Mouse (Mus musculus) embryo, embryonic 9.5 days (tissue): ENCODE results near the gene Usp33.
A peak's percentile ranks its signal among the peaks of the same experiment; 100 is the strongest.
"Not testable (repeated sequence)": the region's sequence is repeated elsewhere in the genome, so short reads cannot be mapped to it uniquely, and the experiment has no call there.

Experiments used
- DNase-seq: peaks from one replicate; pipeline ENCODE4 v3.0.0-alpha.2; 2017; ENCODE audit errors: extremely low spot score

Usp33 gene

GRCm38 (mm10) chr3:152345732-152346632 is at the start of gene Usp33:
Gene Usp33, plus strand, starts transcription at chr3:152346478.
- peak; percentile 93 for DNase-seq

- DNase-seq = no peak
Observed at GRCm38 (mm10) chr3:152300376-152301337, 45.6 kb upstream of the Usp33 start.

- DNase-seq = no peak
Observed at GRCm38 (mm10) chr3:152302991-152303390, 43.3 kb upstream of the Usp33 start.

DNA sequence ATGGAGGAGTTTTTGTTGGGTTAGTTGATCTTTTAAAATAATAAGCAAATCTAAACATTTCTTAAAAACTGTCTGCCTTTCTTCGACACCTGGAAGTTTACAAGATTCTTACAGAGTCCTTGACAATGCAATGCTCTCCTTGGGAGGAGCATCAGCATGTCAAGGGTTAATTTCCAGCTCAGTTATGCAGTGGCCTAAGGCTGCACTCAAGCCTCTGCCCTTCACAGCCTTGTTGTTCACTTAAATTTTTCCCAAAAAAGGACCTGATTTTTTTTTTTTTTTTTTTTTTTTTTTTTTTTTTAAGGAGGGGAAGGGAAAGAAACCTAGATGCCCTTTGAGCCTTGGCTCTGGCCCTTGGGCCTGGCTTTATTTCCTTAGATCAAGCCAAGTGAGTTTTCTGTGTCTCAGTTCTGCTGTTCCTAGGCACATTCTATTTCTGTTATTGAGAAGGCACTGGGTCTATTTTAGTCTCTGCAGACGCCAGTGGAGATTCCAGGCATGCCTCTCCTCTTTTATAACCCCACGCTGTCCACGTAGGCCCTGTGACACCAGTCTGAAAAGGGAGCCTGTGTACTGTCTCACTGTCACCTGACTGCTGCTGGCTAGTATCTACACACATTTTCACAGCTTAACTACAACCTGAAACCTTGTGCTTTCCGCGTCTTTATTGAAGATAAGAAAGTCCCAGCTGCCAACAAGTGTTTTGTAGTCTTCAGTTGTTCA is 42.0 kb upstream of the Usp33 start:
- DNase-seq = no peak

- no peak for DNase-seq
Observed at GRCm38 (mm10) chr3:152305080-152305479, 41.2 kb upstream of the Usp33 start.

DNA sequence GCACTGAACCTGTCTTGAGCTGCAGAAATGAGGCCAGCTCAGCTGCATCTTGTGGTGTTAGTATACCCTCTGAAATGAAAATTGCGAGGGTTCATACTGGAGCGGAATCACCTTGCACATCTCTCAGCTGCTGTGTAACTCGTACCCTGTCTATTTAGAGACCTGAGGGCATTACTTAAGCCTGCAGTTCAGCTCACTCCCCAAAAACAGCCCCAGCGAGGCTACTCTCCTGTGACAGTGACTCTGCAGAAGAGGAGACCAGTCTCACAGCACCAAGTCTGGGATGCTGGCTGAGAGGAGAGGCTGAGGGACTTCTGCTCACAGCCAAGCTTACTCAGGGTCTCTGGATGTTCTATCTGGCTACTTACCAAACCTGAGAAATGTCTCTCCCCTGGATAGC is 40.3 kb upstream of the Usp33 start:
- no peak for DNase-seq

- peak; percentile 23 for DNase-seq
Observed at GRCm38 (mm10) chr3:152308485-152309249, 37.6 kb upstream of the Usp33 start.

- no peak for DNase-seq
Observed at GRCm38 (mm10) chr3:152309250-152309645, 37.0 kb upstream of the Usp33 start.

DNA sequence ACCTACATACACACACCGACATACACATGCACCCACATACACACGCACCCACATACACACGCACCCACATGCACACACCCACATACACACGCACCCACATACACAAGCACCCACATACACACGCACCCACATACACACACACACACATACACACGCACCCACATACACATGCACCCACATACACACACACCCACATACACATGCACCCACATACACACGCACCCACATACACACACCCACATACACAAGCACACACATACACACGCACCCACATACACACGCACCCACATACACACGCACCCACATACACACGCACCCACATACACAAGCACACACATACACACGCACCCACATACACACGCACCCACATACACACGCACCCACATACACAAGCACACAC is 31.6 kb upstream of the Usp33 start:
- not testable (repeated sequence) for DNase-seq

- peak; percentile 83 for DNase-seq
Observed at GRCm38 (mm10) chr3:152315613-152316012, 30.7 kb upstream of the Usp33 start.

DNA sequence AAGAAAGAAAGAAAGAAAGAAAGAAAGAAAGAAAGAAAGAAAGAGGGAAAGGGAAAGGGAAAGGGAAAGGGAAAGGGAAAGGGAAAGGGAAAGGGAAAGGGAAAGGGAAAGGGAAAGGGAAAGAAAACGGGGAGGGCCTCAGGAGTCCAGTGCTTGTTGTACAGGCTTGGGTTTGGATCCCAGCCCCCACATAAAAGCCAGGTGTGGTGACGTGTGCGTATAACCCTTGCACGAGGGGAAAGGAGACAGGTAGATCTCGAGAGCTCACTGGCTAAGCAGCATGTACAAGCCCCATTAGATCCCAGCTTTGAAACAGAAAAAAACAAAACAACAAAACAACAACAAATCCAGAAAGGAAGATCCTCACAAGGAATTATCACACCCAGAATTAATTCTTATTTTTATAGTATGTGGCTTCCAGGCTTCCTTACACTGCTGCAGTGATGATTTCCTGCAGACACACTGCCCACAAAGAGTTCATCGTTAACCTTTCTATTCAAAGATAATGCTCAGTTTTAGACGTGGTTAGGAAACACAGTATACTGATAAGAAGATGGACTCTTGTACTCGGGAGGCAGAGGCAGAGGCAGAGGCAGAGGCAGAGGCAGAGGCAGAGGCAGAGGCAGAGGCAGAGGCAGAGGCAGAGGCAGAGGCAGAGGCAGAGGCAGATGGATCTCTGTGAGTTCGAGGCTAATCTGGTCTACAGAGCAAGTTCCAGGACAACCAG is 29.7 kb upstream of the Usp33 start:
- not testable (repeated sequence) for DNase-seq

DNA sequence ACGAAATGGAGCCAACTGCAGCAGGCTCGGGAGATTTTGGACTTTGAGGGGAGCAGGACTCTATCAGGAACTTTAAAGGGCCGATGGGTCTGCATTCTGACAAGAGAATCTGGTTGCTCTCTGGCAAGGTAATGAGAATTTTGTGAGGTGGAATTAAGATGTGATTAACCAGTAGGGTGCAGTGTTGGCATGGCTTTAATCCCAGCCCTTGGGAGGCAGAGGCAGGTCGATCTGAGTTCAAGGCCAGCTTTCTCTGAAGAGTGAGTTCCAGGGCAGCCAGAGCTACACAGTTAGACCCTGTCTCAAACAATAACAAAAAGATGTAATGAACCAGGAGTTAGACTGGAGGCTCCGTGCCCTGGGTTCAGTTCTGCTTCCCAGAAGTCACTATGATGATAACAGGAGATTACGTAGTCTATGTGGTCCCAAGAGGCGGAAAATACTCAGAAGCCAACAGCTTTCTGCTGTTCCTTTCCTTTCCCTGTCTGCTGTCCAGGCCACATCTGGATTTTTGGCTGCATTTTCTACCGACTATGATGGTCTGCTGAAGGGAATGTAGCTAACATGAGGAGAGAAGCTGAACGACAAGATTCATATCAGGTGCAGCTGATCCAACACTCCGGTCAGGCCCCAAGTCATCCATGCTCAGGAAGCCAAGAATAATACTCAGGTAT is 25.2 kb upstream of the Usp33 start:
- DNase-seq = no peak

DNA sequence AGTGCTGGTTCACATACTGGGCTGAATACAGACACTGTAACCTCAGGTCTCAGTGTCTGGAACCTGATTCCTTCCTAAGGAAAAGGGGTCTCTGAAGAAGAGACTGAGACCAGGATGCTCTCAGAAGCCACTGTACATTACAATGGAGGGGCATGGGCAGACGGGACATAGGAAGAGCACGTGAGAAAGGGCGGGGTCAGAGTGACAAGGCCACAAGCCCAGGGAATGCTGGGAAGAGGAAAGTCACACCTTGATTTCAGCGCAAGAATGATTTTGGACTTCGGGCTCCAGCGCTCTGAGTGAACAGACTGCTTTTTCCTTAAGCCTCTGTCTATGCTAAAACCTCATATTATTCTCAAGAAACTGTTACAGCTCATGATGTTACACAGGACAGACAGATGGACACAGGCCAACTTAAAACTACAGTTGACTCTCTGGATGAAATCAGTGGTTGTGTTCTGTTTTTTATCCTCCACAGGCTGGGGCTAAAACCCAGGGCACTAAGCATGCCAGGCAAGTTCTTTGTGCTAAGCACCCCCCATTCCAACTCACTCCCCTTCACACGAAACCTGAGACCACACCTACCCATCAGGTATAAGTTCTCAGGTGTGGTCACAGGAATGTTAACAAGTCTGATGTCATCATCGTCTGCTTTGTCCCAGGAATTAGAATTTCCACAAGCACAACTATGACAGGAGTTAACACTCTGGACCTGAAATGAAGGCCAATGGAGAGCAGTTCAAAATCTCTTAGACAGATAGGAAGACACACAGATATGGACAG is 24.3 kb upstream of the Usp33 start:
- DNase-seq = no peak

DNA sequence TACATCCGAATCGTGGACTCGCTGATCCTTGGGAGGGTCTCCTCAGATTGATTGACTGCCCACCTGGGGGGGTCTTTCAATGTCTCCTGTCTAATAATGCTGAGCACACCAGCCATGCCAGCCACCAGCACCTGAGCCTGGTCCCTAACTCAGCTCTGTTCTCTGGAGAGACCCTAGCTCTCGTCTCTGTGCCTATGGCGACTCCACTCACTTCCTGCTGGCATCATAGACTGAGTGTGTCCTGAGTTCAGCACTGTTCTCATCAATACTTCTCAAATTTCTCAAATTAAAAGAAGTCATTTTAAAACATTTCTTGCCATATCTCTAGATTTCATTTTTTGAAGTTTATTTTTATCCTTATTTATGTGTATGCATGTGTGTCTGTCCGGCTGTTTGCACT is 14.2 kb upstream of the Usp33 start:
- no peak for DNase-seq

DNA sequence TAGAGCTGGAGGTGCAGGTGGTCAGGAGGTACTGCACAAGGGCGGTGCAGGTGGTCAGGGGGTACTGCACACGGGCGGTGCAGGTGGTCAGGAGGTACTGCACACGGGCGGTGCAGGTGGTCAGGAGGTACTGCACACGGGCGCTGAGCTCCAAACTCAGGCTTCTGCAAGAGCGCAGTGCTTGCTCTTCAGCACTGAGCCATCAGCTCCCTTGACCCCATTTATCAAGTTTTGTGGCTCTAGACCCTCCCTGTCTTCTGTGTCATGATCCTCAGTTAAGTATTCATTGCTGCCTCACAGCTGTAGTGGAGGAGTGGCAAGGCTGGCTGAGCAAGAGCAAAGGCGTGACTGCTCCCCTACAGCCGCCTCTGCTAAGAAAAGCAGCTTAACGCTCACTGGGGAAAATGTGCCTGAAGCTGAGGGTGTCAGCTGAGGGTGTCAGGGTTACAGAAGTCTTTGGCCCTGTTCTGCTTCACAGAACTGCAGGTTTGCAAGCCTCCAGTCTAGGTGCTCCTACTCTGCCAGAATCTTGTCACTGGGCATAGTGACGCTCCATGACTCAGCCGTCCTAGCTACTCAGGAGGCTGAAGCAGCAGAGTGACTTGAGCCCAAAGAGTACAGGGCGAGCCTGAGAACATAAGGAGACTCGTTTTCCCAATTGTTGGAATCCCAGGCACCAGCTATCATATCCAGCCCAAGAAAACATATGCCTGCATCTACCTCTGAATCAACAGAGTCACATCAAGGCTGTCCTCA is 13.6 kb upstream of the Usp33 start:
- no peak for DNase-seq

DNA sequence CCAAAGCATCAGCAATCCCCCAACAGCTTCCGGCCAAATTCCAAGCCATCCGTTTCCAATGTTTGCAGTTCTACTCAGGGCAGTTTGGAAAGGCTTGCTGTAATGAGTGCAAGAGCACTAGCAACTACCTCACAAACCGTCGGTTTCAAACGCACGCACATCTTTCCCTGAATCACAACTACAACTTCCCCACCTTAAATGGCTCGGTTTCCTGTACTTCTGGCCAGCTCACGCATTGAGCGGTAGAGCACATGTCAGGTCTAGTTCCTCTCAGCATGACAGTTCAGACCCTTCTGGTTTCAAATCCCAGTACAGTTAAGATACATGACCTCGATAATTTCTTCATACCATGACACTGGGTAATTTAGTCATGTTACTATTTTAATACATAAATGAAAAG is 12.6 kb upstream of the Usp33 start:
- no peak for DNase-seq

DNA sequence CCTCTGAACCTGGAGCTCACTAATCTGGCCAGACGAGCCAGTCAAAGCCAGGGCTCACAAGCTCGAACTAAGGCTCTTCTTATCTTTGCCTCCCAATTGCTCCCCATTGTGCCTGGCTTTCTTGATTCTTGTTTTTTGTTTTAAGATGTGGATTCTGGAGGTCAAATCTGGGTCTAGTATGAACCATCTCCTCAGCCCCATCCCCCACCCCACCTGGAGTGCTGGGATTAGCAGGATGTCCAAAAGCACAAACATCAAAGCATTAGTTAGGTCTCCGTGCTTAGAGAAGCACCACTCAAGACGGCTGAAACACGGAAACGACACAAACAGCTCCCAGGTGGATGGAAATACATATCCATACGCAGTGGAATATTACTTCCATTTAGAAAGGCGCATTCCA is 10.2 kb upstream of the Usp33 start:
- DNase-seq = no peak

- DNase-seq = peak; percentile 84
Observed at GRCm38 (mm10) chr3:152339862-152340557, 6.3 kb upstream of the Usp33 start, which contains the start of gene Miga1. Gene Miga1, minus strand, starts transcription at chr3:152340407.
